In genomic region chr12:71544401-71545159, GRCm38 (mm10) we compare ENCODE assay signal across 11 mouse cellular contexts.
DNase-seq lines count a peak whose midpoint lies in the region; ATAC-seq and TF ChIP-seq lines count a peak whose summit lies in the region.
"Had no signal": no experiment of that assay in that cellular context is flagged by ENCODE, and none has a peak within 500 bp of the region (broad histone marks: within the 10 kb centered on the region; RNA-seq: fewer than 3 reads in every experiment).

No protein-coding gene starts in this region.

- no peak for TF ChIP-seq CTCF in olfactory bulb, adult 2 months (IDR thresholded peaks at IDR 0.05; ENCODE audit: insufficient read depth, low read depth, low read length)

- no peaks in the 10 kb centered on the region for H3K9me3 ChIP-seq in forebrain, embryonic 15.5 days
- H3K9me3 ChIP-seq in forebrain, embryonic 14.5 days (replicated peaks; ENCODE audit: control insufficient read depth, low read length) = no peaks in the 10 kb centered on the region
- no peaks in the 10 kb centered on the region for H3K9me3 ChIP-seq in midbrain, embryonic 13.5 days
- no peaks in the 10 kb centered on the region for H3K9me3 ChIP-seq in midbrain, embryonic 16.5 days (replicated peaks; ENCODE audit: control insufficient read depth, low read length, poor library complexity, severe bottlenecking)
- H3K9me3 ChIP-seq: midbrain, embryonic 15.5 days had no signal

- no peaks in the 10 kb centered on the region for H3K36me3 ChIP-seq in forebrain, embryonic 15.5 days
- no peaks in the 10 kb centered on the region for H3K36me3 ChIP-seq in forebrain, embryonic 14.5 days (ENCODE audit: control insufficient read depth, insufficient read depth, low read length)
- H3K36me3 ChIP-seq in midbrain, embryonic 13.5 days = no peaks in the 10 kb centered on the region
- H3K36me3 ChIP-seq in midbrain, embryonic 16.5 days (ENCODE audit: control insufficient read depth, insufficient read depth, low read length) = no peaks in the 10 kb centered on the region
- H3K36me3 ChIP-seq: midbrain, embryonic 15.5 days had no signal

- no peak for ATAC-seq in forebrain, embryonic 15.5 days (replicated peaks)
- ATAC-seq in forebrain, embryonic 14.5 days = no peak
- ATAC-seq in midbrain, embryonic 13.5 days = no peak
- ATAC-seq in midbrain, embryonic 16.5 days = no peak
- ATAC-seq: midbrain, embryonic 15.5 days had no signal

- 0 out of 2 replicates have a peak overlapping the region, but pooled peaks have one; percentile 15 for H3K27ac ChIP-seq in forebrain, embryonic 15.5 days (replicated peaks)
- H3K27ac ChIP-seq in forebrain, embryonic 14.5 days (ENCODE audit: low read depth, low read length) = no peak overlapping the region
- peak overlapping the region; percentile 53; the same call in 1 of the 2 replicates for H3K27ac ChIP-seq in midbrain, embryonic 13.5 days
- no peak overlapping the region for H3K27ac ChIP-seq in midbrain, embryonic 16.5 days (ENCODE audit: low read length)
- peak overlapping the region; percentile 85 for H3K27ac ChIP-seq in olfactory bulb, adult 2 months (ENCODE audit: insufficient read depth, low read depth, low read length)
- H3K27ac ChIP-seq: kidney, postnatal 0 days; midbrain, embryonic 15.5 days had no signal

- no peak for TF ChIP-seq POLR2A in olfactory bulb, adult 2 months (IDR thresholded peaks at IDR 0.05; ENCODE audit: insufficient read depth, low read depth, low read length)

- H3K4me1 ChIP-seq in forebrain, embryonic 15.5 days = peaks cover 20% of the 10 kb centered on the region
- H3K4me1 ChIP-seq in forebrain, embryonic 14.5 days (ENCODE audit: control insufficient read depth, insufficient read depth, low read length) = peaks cover 10% of the 10 kb centered on the region
- H3K4me1 ChIP-seq in midbrain, embryonic 13.5 days (replicated peaks) = peaks cover 19% of the 10 kb centered on the region
- H3K4me1 ChIP-seq in midbrain, embryonic 16.5 days (ENCODE audit: control insufficient read depth, insufficient read depth, low read length) = peaks cover 24% of the 10 kb centered on the region
- H3K4me1 ChIP-seq in olfactory bulb, adult 2 months (ENCODE audit: control insufficient read depth, insufficient read depth, low read length) = peaks cover 8% of the 10 kb centered on the region

- WGBS in forebrain, embryonic 15.5 days = 67% methylated on average over 8 of the region's 8 CpGs
- 80% methylated on average over 8 of the region's 8 CpGs for WGBS in forebrain, embryonic 14.5 days
- 77% methylated on average over 8 of the region's 8 CpGs for WGBS in midbrain, embryonic 13.5 days
- WGBS in midbrain, embryonic 16.5 days = 76% methylated on average over 8 of the region's 8 CpGs
- whole genome bisulfite sequencing in olfactory bulb, adult 2 months = 51% methylated on average over 8 of the region's 8 CpGs

- DNase-seq in forebrain, embryonic 14.5 days (ENCODE audit: low spot score) = no peak
- peak; percentile 61 to 75 for DNase-seq in frontal cortex, postnatal 36 days (ENCODE audit: low spot score in 2 of 2)
- DNase-seq in natural killer cell, adult 2 months (ENCODE audit: low spot score in 2 of 2) = no peak
- no peak for DNase-seq in thymus, postnatal 10 days (ENCODE audit: low spot score in 2 of 2)
- DNase-seq: thymus, postnatal 4 days had no signal

- no peaks in the 10 kb centered on the region for H3K27me3 ChIP-seq in forebrain, embryonic 15.5 days
- no peaks in the 10 kb centered on the region for H3K27me3 ChIP-seq in forebrain, embryonic 14.5 days (replicated peaks; ENCODE audit: control insufficient read depth, insufficient read depth, low read length)
- no peaks in the 10 kb centered on the region for H3K27me3 ChIP-seq in midbrain, embryonic 13.5 days
- no peaks in the 10 kb centered on the region for H3K27me3 ChIP-seq in midbrain, embryonic 16.5 days (ENCODE audit: control insufficient read depth, insufficient read depth, low read depth, low read length)
- H3K27me3 ChIP-seq: midbrain, embryonic 15.5 days had no signal

- no peak overlapping the region for H3K9ac ChIP-seq in forebrain, embryonic 15.5 days (replicated peaks)
- H3K9ac ChIP-seq in forebrain, embryonic 14.5 days (ENCODE audit: low read length) = no peak overlapping the region
- no peak overlapping the region for H3K9ac ChIP-seq in midbrain, embryonic 13.5 days (replicated peaks)
- H3K9ac ChIP-seq in midbrain, embryonic 16.5 days (ENCODE audit: low read depth, low read length) = no peak overlapping the region
- H3K9ac ChIP-seq: midbrain, embryonic 15.5 days had no signal

- H3K4me2 ChIP-seq in forebrain, embryonic 15.5 days (replicated peaks) = no peak overlapping the region
- H3K4me2 ChIP-seq in forebrain, embryonic 14.5 days (ENCODE audit: low read length) = no peak overlapping the region
- no peak overlapping the region for H3K4me2 ChIP-seq in midbrain, embryonic 13.5 days (replicated peaks)
- H3K4me2 ChIP-seq in midbrain, embryonic 16.5 days (ENCODE audit: low read length) = no peak overlapping the region
- H3K4me2 ChIP-seq: midbrain, embryonic 15.5 days had no signal

- H3K4me3 ChIP-seq in forebrain, embryonic 15.5 days = no peak overlapping the region
- H3K4me3 ChIP-seq in forebrain, embryonic 14.5 days (ENCODE audit: low read depth, low read length) = no peak overlapping the region
- H3K4me3 ChIP-seq in midbrain, embryonic 13.5 days (replicated peaks) = no peak overlapping the region
- no peak overlapping the region for H3K4me3 ChIP-seq in midbrain, embryonic 16.5 days (ENCODE audit: low read depth, low read length)
- H3K4me3 ChIP-seq in olfactory bulb, adult 2 months (ENCODE audit: insufficient read depth, low read depth, low read length) = no peak overlapping the region
- H3K4me3 ChIP-seq: midbrain, embryonic 15.5 days had no signal

Comparison
In these comparisons a context has a peak if more than half of its experiments do, and no peak if none do; other contexts are left out.
1. H3K27ac ChIP-seq: peak in forebrain, embryonic 15.5 days (single experiment), midbrain, embryonic 13.5 days (single experiment) and olfactory bulb, adult 2 months (single experiment); none in forebrain, embryonic 14.5 days (single experiment) and midbrain, embryonic 16.5 days (single experiment).
2. DNase-seq: peak in frontal cortex, postnatal 36 days (2 of 2); none in forebrain, embryonic 14.5 days (single experiment), natural killer cell, adult 2 months (0 of 2) and thymus, postnatal 10 days (0 of 2).